Mouse (Mus musculus) CD4-positive naive resting alpha-beta T cell, adult 76 days (primary cell): ENCODE results near the gene Ppp2r2d. TPM values are rescaled to one million over a fixed set of nuclear protein-coding genes. Genes with fewer than 3 reads are reported as not detected.

ENCODE experiments used
- total RNA-seq: library from RNA; stranded (reverse); gene quantifications from one replicate; pipeline ENCODE4 v1.2.4, GENCODE M21; 2023

Ppp2r2d gene
- 79.8 TPM for total RNA-seq

DNA sequence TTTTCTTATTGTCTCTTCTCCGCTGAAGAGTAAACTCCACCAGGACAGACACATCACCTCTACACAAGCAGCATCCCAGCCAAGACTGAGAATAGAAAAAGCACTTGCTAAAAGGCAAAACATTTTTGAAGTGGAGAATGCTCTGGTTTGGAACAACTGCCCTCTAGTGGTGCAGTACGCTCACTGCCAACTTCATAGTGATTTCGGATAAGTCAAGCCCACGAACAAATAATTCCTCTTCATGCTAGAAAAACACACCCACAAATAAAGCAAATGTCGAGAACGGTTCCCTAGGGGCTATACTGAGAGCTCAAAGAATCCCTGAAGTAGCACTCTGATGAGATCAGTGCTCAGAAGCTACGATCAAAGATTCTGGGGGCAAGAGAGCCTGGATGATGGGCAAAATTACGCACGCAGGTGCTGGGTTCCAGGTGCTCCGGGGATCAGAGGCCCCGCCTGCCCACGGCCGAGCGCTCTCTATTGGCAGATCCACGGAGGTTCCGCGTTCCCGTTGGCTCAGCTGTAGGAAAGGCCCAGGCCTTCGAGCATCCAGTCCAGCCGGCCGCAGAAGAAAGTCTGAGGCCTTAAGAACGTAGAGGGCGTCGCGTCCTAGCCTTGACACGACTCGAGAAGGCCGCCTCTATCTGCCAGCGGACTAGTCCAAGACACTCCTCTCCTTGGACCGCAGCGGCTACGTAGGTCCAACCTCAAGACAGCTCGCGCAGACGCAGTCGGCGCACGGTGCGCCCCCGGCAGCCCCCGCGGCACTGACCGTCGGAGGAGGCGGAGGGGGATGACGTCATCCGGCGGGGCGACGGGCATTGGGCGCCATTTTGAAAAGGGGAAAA is at the start of gene Ppp2r2d, which contains the start of gene Mapk1ip1:
Gene Ppp2r2d (plus strand): TSS at position 536 of the 848 bp plus-strand sequence.
Gene Mapk1ip1 (minus strand): TSS at position 730 of the 848 bp plus-strand sequence.

GRCm38 (mm10) chr7:138909277-138910192 is 63.7 kb downstream of the Ppp2r2d start, which contains the start of gene Bnip3:
TSS of gene Bnip3 (minus strand) at chr7:138909519.

Other genes with a start within 250 kb of the Ppp2r2d start
- gene Mapk1ip1, start 194 bp downstream of the Ppp2r2d start, total RNA-seq: 47.4 TPM
- 3.5 TPM for gene Bnip3, start 63.4 kb downstream of the Ppp2r2d start, total RNA-seq
- gene Jakmip3, start 94.7 kb downstream of the Ppp2r2d start, total RNA-seq: not detected
- gene Dpysl4, start 239.9 kb downstream of the Ppp2r2d start, total RNA-seq: not detected